Mouse (Mus musculus) ES-Bruce4 (cell line): ENCODE results near the gene Atp8b5.

Experiments
- CTCF ChIP-seq: IDR thresholded peaks from one replicate; pipeline ENCODE4 v1.8.1; 2011; ENCODE audit warnings: low read depth, low read length
- POLR2A ChIP-seq: IDR thresholded peaks from one replicate; pipeline ENCODE4 v1.8.1; 2011; ENCODE audit warnings: low read length; ENCODE audit not compliant: insufficient read depth

DNA sequence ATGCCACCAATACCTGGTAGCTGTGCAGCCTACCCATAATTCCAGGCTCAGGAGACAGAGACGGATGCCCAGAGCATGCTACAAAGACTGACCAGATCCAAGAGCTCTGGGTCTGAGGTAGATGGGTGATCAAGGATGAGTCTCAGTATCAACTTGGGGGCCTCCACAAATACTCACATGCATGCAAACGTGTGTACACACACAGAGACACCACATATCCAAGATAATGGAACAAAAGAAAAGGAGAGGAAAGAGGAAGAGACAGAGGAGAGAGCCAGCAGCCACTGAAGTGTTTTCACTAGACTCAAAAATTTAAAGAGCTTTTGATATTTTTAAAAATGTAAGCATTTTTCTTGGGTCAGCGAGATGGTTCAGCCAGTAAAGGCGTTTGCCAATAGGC, 151.5 kb downstream of the Atp8b5 start:
- no peak for TF ChIP-seq CTCF
- TF ChIP-seq POLR2A: no peak
